Mouse (Mus musculus) NIH3T3 (cell line): Measurements from ENCODE around the gene Ctrl.
A peak's percentile ranks its signal among the peaks of the same experiment; 100 is the strongest.

Experiments used
- DNase-seq: peaks from one replicate; pipeline ENCODE4 v3.0.0-alpha.2; 2012; ENCODE audit warnings: low read depth

Gene Ctrl

GRCm38 (mm10) chr8:105937496-105938305, 4.0 kb upstream of the Ctrl start:
- peak; percentile 49 for DNase-seq

- DNase-seq, result peak; percentile 90
These were observed 3.3 kb upstream of the Ctrl start for GRCm38 (mm10) chr8:105936866-105937475.

- no peak for DNase-seq
These were observed 2.4 kb upstream of the Ctrl start for GRCm38 (mm10) chr8:105935863-105936603.

- DNase-seq, result no peak
These were observed 1.4 kb upstream of the Ctrl start for GRCm38 (mm10) chr8:105935105-105935504.

GRCm38 (mm10) chr8:105932525-105932924, 1.1 kb downstream of the Ctrl start:
- no peak for DNase-seq

GRCm38 (mm10) chr8:105931271-105931670, 2.4 kb downstream of the Ctrl start:
- no peak for DNase-seq

- peak; percentile 86 for DNase-seq
These were observed 3.1 kb downstream of the Ctrl start for GRCm38 (mm10) chr8:105930602-105931001.

- peak; percentile 19 for DNase-seq
These were observed 8.5 kb downstream of the Ctrl start for GRCm38 (mm10) chr8:105925123-105925522.

GRCm38 (mm10) chr8:105919390-105919789, 14.3 kb downstream of the Ctrl start:
- DNase-seq, result no peak

GRCm38 (mm10) chr8:105900941-105901616, 32.6 kb downstream of the Ctrl start:
- DNase-seq, result peak; percentile 26

GRCm38 (mm10) chr8:105900180-105900940, 33.3 kb downstream of the Ctrl start, which contains the start of gene Pskh1:
Gene Pskh1 (plus strand): TSS chr8:105900441.
- DNase-seq, result peak; percentile 98

GRCm38 (mm10) chr8:105897801-105898480, 35.7 kb downstream of the Ctrl start:
- no peak for DNase-seq

- DNase-seq, result peak; percentile 65
These were observed 40.3 kb downstream of the Ctrl start, which contains the start of gene Nrn1l for GRCm38 (mm10) chr8:105893339-105893738. Gene Nrn1l (plus strand): TSS chr8:105893567.

- peak; percentile 61 for DNase-seq
These were observed 41.2 kb downstream of the Ctrl start for GRCm38 (mm10) chr8:105892432-105892831.

- no peak for DNase-seq
These were observed 42.8 kb downstream of the Ctrl start for GRCm38 (mm10) chr8:105890870-105891269.

GRCm38 (mm10) chr8:105889756-105890465, 43.8 kb downstream of the Ctrl start:
- DNase-seq, result no peak
